Mouse (Mus musculus): ENCODE results near the gene Imp4. TPM values are rescaled to one million over a fixed set of nuclear protein-coding genes. Genes with fewer than 3 reads are reported as not detected.

Gene Imp4
- polyA plus RNA-seq (2015; fragmentation: Nextera tagmentation; extraction: Ambion mirVana), result 49.0 and 64.1 TPM in 2 replicates

GRCm38 (mm10) chr1:34439215-34439960 lies at the start of gene Imp4, which contains the start of gene Ccdc115:
Imp4 (plus strand) TSS chr1:34439851.
Ccdc115 (minus strand) TSS chr1:34439672.

DNA sequence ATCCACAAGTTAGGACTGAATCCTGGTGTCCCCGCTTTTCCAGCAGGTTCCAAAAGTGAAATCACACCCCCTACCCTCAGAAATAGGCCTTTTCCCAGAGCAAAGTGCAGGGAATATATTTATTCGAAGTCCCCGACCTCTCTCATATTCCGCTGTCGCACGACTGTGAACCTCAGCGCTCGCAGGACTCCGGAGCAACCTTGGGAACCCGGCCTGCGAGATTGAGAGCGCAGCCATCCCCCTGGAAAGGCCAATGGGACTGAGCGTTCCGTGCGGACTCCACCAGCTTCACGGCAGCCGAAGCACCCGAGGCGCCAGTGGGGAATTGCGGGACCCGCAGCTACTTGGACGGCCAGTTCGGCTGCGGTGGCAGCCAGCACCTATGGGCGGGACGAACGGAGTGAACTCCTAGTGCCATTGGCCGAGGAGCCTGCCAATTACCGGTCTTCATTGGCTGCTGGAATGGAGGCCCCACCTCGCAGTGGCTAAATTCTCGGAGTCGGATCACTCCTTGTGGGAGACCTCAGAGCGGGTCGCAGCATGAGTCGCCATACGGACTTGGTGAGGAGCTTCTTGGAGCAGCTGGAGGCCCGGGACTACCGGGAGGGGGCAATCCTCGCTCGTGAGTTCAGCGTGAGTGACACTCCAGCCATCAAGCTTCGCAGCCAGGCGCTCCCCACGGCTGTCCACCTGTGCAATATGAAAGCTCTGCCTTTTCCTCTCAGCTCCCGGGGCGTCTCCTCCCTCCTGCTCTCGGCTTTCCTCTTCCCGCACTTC lies 19.8 kb downstream of the Imp4 start, which contains the start of gene Ptpn18:
Gene Ptpn18, plus strand, starts transcription at position 479 of the 777 bp plus-strand sequence.

Small RNA genes within 50 kb of the gene (microRNA-seq; reads per million reads assigned to microRNA genes)
- 1.8 reads per million for gene Mir5103 (ENCODE audit: borderline replicate concordance, insufficient number of aligned reads)

Other genes with a start within 250 kb of the Imp4 start
- gene Ccdc115, start 179 bp upstream of the Imp4 start, polyA plus RNA-seq (2015; fragmentation: Nextera tagmentation; extraction: Ambion mirVana), result 43.5 and 46.7 TPM in 2 replicates
- 23.3 and 37.0 TPM in 2 replicates for gene Ptpn18, start 19.9 kb downstream of the Imp4 start, polyA plus RNA-seq (2015; fragmentation: Nextera tagmentation; extraction: Ambion mirVana)
- not detected in 2 replicates for gene Prss39, start 58.6 kb downstream of the Imp4 start, polyA plus RNA-seq (2015; fragmentation: Nextera tagmentation; extraction: Ambion mirVana)
- gene Cfc1, start 95.8 kb downstream of the Imp4 start, polyA plus RNA-seq (2015; fragmentation: Nextera tagmentation; extraction: Ambion mirVana), result 0.13 TPM in 1 of 2 replicates, not detected in the other
- gene Prss40, start 121.1 kb downstream of the Imp4 start, polyA plus RNA-seq (2015; fragmentation: Nextera tagmentation; extraction: Ambion mirVana), result not detected in 2 replicates
- 1.1 and 3.3 TPM in 2 replicates for gene Amer3, start 139.8 kb downstream of the Imp4 start, polyA plus RNA-seq (2015; fragmentation: Nextera tagmentation; extraction: Ambion mirVana)

Data from adrenal gland, postnatal 0 days (tissue).